11 mouse cellular contexts compared by ENCODE assay signal in genomic region chr5:143517436-143517835, GRCm38 (mm10). TPM values are rescaled to one million over a fixed set of nuclear protein-coding genes. Genes with fewer than 3 reads are reported as not detected.
DNase-seq lines count a peak whose midpoint lies in the region; ATAC-seq and TF ChIP-seq lines count a peak whose summit lies in the region.
"Had no signal": no experiment of that assay in that cellular context is flagged by ENCODE, and none has a peak within 500 bp of the region (broad histone marks: within the 10 kb centered on the region; RNA-seq: fewer than 3 reads in every experiment).

No protein-coding gene starts in this region.

- H3K4me3 ChIP-seq in kidney, adult 2 months (ENCODE audit: insufficient read depth, low read depth, low read length), result no peak overlapping the region
- H3K4me3 ChIP-seq in embryonic facial prominence, embryonic 15.5 days (replicated peaks), result no peak overlapping the region
- no peak overlapping the region for H3K4me3 ChIP-seq in midbrain, embryonic 14.5 days (replicated peaks; ENCODE audit: low read depth, low read length)
- H3K4me3 ChIP-seq: embryonic facial prominence, embryonic 12.5 days; hindbrain, embryonic 15.5 days had no signal

- peaks cover 42% of the 10 kb centered on the region for H3K4me1 ChIP-seq in kidney, adult 2 months (ENCODE audit: control insufficient read depth, insufficient read depth, low read length)
- peaks cover 41% of the 10 kb centered on the region for H3K4me1 ChIP-seq in embryonic facial prominence, embryonic 15.5 days
- H3K4me1 ChIP-seq in midbrain, embryonic 14.5 days (ENCODE audit: control insufficient read depth, insufficient read depth, low read length), result no peaks in the 10 kb centered on the region
- H3K4me1 ChIP-seq: hindbrain, embryonic 15.5 days had no signal

- no peak for TF ChIP-seq POLR2A in kidney, adult 2 months (IDR thresholded peaks at IDR 0.05; ENCODE audit: low read depth, low read length)

- H3K9me3 ChIP-seq in embryonic facial prominence, embryonic 15.5 days (replicated peaks), result no peaks in the 10 kb centered on the region
- H3K9me3 ChIP-seq in midbrain, embryonic 14.5 days (ENCODE audit: control insufficient read depth, low read length), result no peaks in the 10 kb centered on the region
- H3K9me3 ChIP-seq: embryonic facial prominence, embryonic 12.5 days; hindbrain, embryonic 15.5 days had no signal

- peak; percentile 61; the same call in 1 of the 2 replicates for ATAC-seq in embryonic facial prominence, embryonic 15.5 days (ENCODE audit: insufficient number of reproducible peaks, low FRiP score, low TSS enrichment, low read depth)
- no peak for ATAC-seq in midbrain, embryonic 14.5 days (ENCODE audit: low FRiP score, low TSS enrichment)
- ATAC-seq: forebrain, embryonic 16.5 days had no signal

- H3K9ac ChIP-seq in embryonic facial prominence, embryonic 15.5 days, result no peak overlapping the region
- H3K9ac ChIP-seq in midbrain, embryonic 14.5 days (replicated peaks; ENCODE audit: low read length), result no peak overlapping the region
- H3K9ac ChIP-seq: embryonic facial prominence, embryonic 12.5 days; hindbrain, embryonic 15.5 days had no signal

- no peak for TF ChIP-seq CTCF in kidney, adult 2 months (conservative IDR thresholded peaks at IDR 0.05; ENCODE audit: insufficient read depth, insufficient read length, low read depth, low read length)

- no peak overlapping the region for H3K4me2 ChIP-seq in embryonic facial prominence, embryonic 15.5 days (replicated peaks)
- no peak overlapping the region for H3K4me2 ChIP-seq in midbrain, embryonic 14.5 days (ENCODE audit: low read length)
- H3K4me2 ChIP-seq: embryonic facial prominence, embryonic 12.5 days; hindbrain, embryonic 15.5 days had no signal

- 34% methylated on average over 6 of the region's 6 CpGs for WGBS in kidney, adult 2 months
- 51% methylated on average over 6 of the region's 6 CpGs for WGBS in embryonic facial prominence, embryonic 15.5 days
- WGBS in midbrain, embryonic 14.5 days, result 87% methylated on average over 6 of the region's 6 CpGs

- no peaks in the 10 kb centered on the region for H3K27me3 ChIP-seq in kidney, adult 2 months (replicated peaks; ENCODE audit: control insufficient read depth, insufficient read depth, low read length)
- H3K27me3 ChIP-seq in embryonic facial prominence, embryonic 15.5 days, result no peaks in the 10 kb centered on the region
- no peaks in the 10 kb centered on the region for H3K27me3 ChIP-seq in midbrain, embryonic 14.5 days (ENCODE audit: control insufficient read depth, insufficient read depth, low read length)
- H3K27me3 ChIP-seq: embryonic facial prominence, embryonic 12.5 days; hindbrain, embryonic 15.5 days had no signal

- no peak overlapping the region for H3K27ac ChIP-seq in kidney, adult 2 months (ENCODE audit: insufficient read depth, low read depth, low read length)
- H3K27ac ChIP-seq in embryonic facial prominence, embryonic 15.5 days (replicated peaks), result peak overlapping the region; percentile 35
- H3K27ac ChIP-seq in midbrain, embryonic 14.5 days (replicated peaks; ENCODE audit: low read depth, low read length), result no peak overlapping the region
- H3K27ac ChIP-seq: embryonic facial prominence, embryonic 12.5 days had no signal

- peak; percentile 33 for DNase-seq in kidney, adult 2 months
- no peak for DNase-seq in kidney, postnatal 14 days
- peak; percentile 55 for DNase-seq in lung, postnatal 36 days
- no peak for DNase-seq in lung, postnatal 25 days (ENCODE audit: low spot score)
- no peak for DNase-seq in midbrain, embryonic 14.5 days
- no peak for DNase-seq in cerebellum, postnatal 14 days
- DNase-seq: cerebellum, adult 8-10 months had no signal

- H3K36me3 ChIP-seq in kidney, adult 2 months (ENCODE audit: control insufficient read depth, insufficient read depth, low read length), result peaks cover 6% of the 10 kb centered on the region; the same call in 1 of the 2 replicates
- H3K36me3 ChIP-seq in embryonic facial prominence, embryonic 15.5 days, result peaks cover 36% of the 10 kb centered on the region
- peaks cover 42% of the 10 kb centered on the region for H3K36me3 ChIP-seq in midbrain, embryonic 14.5 days (ENCODE audit: control insufficient read depth, insufficient read depth, low read length)

RNA-seq across cellular contexts. Expression of gene Rac1, which starts 10.4 kb away (rescaled TPM):
- 259 and 277 TPM in 2 replicates for polyA plus RNA-seq in kidney, adult 2 months (2012; rRNA removed)
- polyA plus RNA-seq in embryonic facial prominence, embryonic 15.5 days (2015; fragmentation: Nextera tagmentation; extraction: Ambion mirVana), result 488 and 536 TPM in 2 replicates
- 425 and 463 TPM in 2 replicates for polyA plus RNA-seq in midbrain, embryonic 14.5 days (2014; fragmentation: Nextera tagmentation; extraction: Ambion mirVana)

RNA-seq across cellular contexts. Expression of gene Daglb, which starts 53.1 kb away (rescaled TPM):
- 11.7 TPM in 2 replicates for polyA plus RNA-seq in kidney, adult 2 months (2012; rRNA removed)
- 11.9 and 13.3 TPM in 2 replicates for polyA plus RNA-seq in embryonic facial prominence, embryonic 15.5 days (2015; fragmentation: Nextera tagmentation; extraction: Ambion mirVana)
- polyA plus RNA-seq in midbrain, embryonic 14.5 days (2014; fragmentation: Nextera tagmentation; extraction: Ambion mirVana), result 17.6 and 17.8 TPM in 2 replicates

Comparison
In these comparisons a context has a peak if more than half of its experiments do, and no peak if none do; other contexts are left out.
1. DNase-seq: peak in kidney, adult 2 months (single experiment) and lung, postnatal 36 days (single experiment); none in kidney, postnatal 14 days (single experiment), lung, postnatal 25 days (single experiment), midbrain, embryonic 14.5 days (single experiment) and cerebellum, postnatal 14 days (0 of 2).